Mouse (Mus musculus) heart, embryonic 12.5 days (tissue): Measurements from ENCODE around the gene Syt3. TPM values are rescaled to one million over a fixed set of nuclear protein-coding genes. Genes with fewer than 3 reads are reported as not detected.

Experiments
- ATAC-seq: fragments of 200-750 bp; cut with Nextera tagmentation; 2 replicates; pipeline ENCODE4 v1.8.0; 2017; ENCODE audit warnings: moderate TSS enrichment, moderate library complexity; ENCODE audit not compliant: insufficient number of reproducible peaks, low FRiP score
- H3K27ac ChIP-seq: fragments of 300-500 bp; sonication (generic); 2 replicates; pipeline ENCODE4 v1.5.1; 2016; ENCODE audit warnings: mild to moderate bottlenecking, moderate library complexity; ENCODE audit not compliant: poor library complexity, severe bottlenecking
- H3K27me3 ChIP-seq: fragments of 300-500 bp; sonication (generic); replicated peaks from 2 replicates; pipeline ENCODE4 v1.6.1; 2016; ENCODE audit warnings: mild to moderate bottlenecking, moderate library complexity
- H3K36me3 ChIP-seq: fragments of 300-500 bp; sonication (generic); 2 replicates; pipeline ENCODE4 v1.6.1; 2016; ENCODE audit warnings: mild to moderate bottlenecking, moderate library complexity
- H3K4me1 ChIP-seq: fragments of 300-500 bp; sonication (generic); replicated peaks from 2 replicates; pipeline ENCODE4 v1.6.1; 2016; ENCODE audit warnings: mild to moderate bottlenecking
- H3K4me2 ChIP-seq: fragments of 300-500 bp; sonication (generic); 2 replicates; pipeline ENCODE4 v1.6.1; 2016; ENCODE audit warnings: mild to moderate bottlenecking, moderate library complexity
- H3K4me3 ChIP-seq: fragments of 300-500 bp; sonication (generic); 2 replicates; pipeline ENCODE4 v1.5.1; 2016; ENCODE audit warnings: mild to moderate bottlenecking
- H3K9ac ChIP-seq: fragments of 300-500 bp; sonication (generic); 2 replicates; pipeline ENCODE4 v1.6.1; 2016; ENCODE audit warnings: mild to moderate bottlenecking, moderate library complexity
- H3K9me3 ChIP-seq: fragments of 300-500 bp; sonication (generic); replicated peaks from 2 replicates; pipeline ENCODE4 v1.6.1; 2016; ENCODE audit warnings: mild to moderate bottlenecking, moderate library complexity
- WGBS: fragments of 180-500 bp; shearing (Covaris S2); methylation state at CpG from one replicate; pipeline ENCODE4 v1.1.7; 2016; 5-methylcytosine and 5-hydroxymethylcytosine counted together
- polyA plus RNA-seq: library from polyadenylated mRNA; unstranded; fragments of >200 nt; fragmentation: Nextera tagmentation; extraction: Ambion mirVana; gene quantifications from 2 replicates; pipeline ENCODE4 v1.2.1, GENCODE M21; 2016

The Syt3 gene
- polyA plus RNA-seq: 0.55 and 0.63 TPM in 2 replicates

DNA sequence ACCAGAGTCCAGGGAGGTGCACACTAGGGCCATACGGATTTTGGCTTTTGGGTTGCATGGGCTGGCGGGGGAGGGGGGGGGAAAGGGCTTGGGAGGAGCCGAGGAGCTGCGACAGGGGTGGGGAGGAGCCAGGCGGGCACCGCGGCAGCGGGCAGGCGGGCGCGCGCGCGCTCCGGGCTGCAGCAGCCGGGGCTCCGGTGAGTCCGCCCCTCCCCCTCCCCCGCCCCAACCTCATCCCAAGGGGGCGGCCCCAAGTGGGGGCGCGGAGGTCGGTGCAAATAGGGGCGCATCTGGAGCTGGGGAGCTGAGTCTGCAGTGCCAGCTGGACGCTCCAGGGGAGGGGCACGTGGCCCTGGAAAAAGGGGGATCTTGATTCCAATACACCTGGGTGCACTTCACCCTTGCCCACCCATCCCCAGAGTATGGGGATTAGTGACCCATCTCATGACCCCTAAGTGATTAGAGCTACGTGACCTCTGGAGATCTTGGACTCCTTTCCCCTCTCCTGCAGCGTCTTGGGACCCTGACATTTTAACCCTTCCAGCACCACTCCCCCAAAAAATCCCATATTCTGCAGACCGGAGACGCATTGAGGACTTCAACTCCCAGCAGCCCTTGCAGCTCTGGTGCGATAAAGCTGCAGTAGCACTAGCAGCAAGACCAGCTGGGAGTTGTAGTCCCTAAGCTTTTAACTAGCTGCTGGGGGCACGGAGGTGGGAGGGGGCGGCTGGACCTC is at the start of gene Syt3:
Gene Syt3 (plus strand): TSS at position 123 of the 736 bp plus-strand sequence.
- H3K9ac ChIP-seq: peak within 1 kb of the TSS; percentile 69

DNA sequence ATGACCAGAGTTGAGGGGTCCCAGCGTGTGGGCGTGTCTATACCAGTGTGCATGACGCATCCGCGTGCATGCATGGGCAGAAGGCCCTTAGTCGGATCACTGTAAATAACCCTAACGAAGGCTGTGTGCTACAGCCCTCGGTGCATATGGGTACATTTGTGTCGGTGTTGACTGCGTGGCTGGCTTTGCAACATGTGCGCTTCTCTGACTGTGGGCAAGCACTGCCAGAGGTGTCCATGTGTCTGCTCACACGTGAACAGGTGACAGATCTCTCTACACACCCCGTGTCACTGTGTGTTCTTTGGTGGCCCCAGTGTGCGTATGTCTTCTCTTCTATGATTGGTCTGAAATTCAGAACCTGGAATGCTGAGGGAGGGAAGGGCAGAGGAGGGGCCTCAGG is 49.8 kb upstream of the Syt3 start:
- no peak for ATAC-seq
- H3K27me3 ChIP-seq: peaks cover 84% of the 10 kb centered on the region
- no peak overlapping the region for H3K9ac ChIP-seq
- no peak overlapping the region for H3K4me3 ChIP-seq
- no peaks in the 10 kb centered on the region for H3K9me3 ChIP-seq
- H3K36me3 ChIP-seq: no peaks in the 10 kb centered on the region
- no peak overlapping the region for H3K27ac ChIP-seq
- 58% methylated on average over 14 of the region's 14 CpGs for WGBS
- no peak overlapping the region for H3K4me2 ChIP-seq
- H3K4me1 ChIP-seq: peaks cover 5% of the 10 kb centered on the region

More for the DNA sequence above, at the start of gene Syt3:
- H3K36me3 ChIP-seq: no peaks in the 10 kb centered on the region
- H3K9me3 ChIP-seq: no peaks in the 10 kb centered on the region
- peak; percentile 74 for ATAC-seq
- H3K4me3 ChIP-seq: peak within 1 kb of the TSS; percentile 57
- H3K4me1 ChIP-seq: peaks cover 9% of the 10 kb centered on the region
- H3K4me2 ChIP-seq: peak within 1 kb of the TSS; percentile 95
- H3K27ac ChIP-seq: no peak within 1 kb of the TSS
- peaks cover 64% of the 10 kb centered on the region for H3K27me3 ChIP-seq
- WGBS: under 1% methylated on average over 19 of the region's 33 CpGs

DNA sequence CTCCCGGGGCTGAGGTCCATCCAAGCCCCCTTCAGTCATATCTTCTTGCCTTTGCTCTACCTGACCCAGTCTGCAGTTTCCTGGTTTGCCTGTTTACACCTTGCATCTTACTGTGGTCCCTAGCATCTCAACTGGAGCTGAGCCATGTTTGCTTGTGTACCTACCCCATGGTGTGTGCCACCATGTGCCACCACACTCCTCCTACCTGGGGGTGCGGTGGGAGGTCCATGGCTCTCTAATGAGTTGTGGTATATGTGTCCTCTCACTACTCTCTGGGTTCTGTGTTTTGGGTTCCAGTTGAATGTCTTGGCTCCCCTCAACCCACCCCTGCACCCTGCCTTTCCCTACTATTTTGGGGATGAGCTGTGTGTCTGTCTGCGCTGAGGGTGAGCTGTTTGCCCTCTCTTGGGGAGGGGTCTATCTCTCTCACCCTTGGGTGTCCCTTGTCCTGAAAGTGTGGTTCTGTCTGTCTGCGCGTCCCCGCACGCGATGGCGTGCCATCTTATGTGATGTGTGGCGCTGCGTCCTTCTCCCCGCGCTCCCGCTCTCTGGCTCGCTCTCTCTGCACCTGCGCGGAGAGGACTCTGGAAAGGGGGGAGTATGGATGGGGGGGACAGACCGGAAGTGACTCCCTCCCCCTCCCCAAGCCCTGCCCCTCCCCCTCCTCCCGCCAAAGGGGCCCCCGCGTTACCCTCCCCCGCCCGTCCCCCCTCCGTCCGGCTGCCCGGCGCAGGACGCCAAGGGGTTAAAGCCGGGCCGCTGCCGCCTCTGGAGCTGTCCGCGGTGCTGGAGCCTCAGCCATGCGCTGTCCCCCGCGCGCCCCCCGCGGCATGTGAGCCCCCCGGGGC is 48.6 kb upstream of the Syt3 start:
- H3K27me3 ChIP-seq: peaks cover 86% of the 10 kb centered on the region
- no peak for ATAC-seq
- H3K4me3 ChIP-seq: peak overlapping the region; percentile 51
- H3K4me2 ChIP-seq: peak overlapping the region; percentile 78
- no peak overlapping the region for H3K9ac ChIP-seq
- no peak overlapping the region for H3K27ac ChIP-seq
- H3K36me3 ChIP-seq: no peaks in the 10 kb centered on the region
- H3K9me3 ChIP-seq: no peaks in the 10 kb centered on the region
- H3K4me1 ChIP-seq: peaks cover 5% of the 10 kb centered on the region
- 4% methylated on average over 30 of the region's 40 CpGs for WGBS

DNA sequence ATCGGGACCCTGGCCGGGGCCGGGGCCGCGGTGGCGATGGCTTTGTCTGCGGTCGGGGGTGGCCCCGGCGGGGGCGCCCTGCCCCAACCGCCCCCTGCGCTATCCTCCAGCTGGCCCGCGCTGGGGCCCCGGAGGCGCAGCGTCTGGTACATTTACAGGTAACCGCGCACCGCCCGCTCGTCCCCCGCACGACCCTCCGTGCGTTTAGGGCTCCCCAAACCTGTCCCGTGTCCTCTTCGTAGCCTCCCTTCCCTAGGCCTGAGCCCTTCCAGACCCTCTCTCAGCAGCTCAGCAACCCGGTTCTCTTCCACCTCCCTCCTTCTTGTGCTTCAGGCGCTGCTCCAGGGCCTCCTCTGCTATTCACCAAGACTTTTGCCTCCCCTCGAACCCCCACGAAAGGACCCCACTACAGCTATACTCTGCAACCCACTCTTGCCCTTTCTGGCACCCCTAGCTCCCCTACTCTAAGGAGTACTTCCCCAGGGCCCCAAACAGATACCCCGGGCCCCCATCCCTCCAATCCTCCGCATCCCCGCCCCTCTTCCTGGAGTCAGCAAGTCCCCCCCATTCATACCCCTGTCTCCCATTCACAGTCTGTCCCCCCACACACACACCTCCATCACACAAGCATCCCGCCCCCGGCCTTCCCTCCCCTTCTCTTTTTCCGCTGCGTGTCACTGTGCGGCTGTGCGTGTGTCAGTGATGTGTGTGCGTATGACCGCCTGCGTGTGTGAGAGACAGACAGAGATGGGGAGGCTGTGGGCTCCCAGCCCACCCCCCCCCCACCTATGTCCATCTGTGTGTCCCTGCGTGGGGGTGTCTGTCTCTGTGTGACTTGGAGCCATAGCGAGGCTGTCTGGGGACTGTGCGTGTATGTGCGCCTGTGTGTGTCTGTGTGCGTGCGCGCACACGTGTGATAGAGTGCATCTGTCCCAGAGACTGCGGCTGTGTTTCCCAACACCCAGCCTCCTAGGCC is 47.6 kb upstream of the Syt3 start:
- no peaks in the 10 kb centered on the region for H3K9me3 ChIP-seq

DNA sequence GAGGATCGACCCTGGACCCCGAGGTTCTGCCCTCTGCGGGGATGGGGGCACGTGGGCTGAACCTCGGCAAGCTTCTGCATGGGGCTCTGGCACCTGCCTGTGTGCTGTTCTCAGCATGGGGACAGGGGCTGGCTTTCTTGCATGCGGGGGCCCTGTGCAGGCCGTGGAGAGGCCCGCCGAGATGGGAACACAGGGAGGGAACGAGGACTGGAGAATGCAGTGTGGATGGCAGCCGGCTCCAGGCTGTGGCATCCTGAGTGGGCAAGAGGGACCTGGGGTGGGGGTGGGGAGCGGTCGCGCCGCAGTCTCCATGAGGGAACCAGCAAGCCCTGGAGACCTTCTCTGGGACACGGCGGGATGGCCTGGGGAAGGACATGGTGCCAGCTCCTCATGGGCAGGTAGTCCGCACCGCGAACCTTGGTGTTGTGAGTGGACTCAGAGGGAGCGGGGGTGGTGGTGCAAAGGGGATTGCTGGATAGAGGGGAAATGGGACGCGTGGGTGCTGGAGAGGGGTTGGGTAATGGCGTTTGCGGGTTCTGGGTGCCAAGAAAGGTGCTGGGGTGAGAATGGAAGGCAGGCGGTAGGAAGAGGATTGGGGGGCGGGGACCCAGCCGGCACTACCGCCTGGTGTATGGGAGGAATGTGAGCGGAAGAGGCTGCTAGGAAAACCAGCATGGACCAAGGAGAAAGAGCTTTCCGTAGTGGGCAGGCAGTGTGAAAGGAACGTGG is 46.6 kb upstream of the Syt3 start:
- H3K9me3 ChIP-seq: no peaks in the 10 kb centered on the region
- peaks cover 5% of the 10 kb centered on the region for H3K4me1 ChIP-seq
- H3K9ac ChIP-seq: no peak overlapping the region
- H3K36me3 ChIP-seq: no peaks in the 10 kb centered on the region
- H3K27me3 ChIP-seq: peaks cover 96% of the 10 kb centered on the region
- no peak overlapping the region for H3K27ac ChIP-seq
- H3K4me2 ChIP-seq: no peak overlapping the region
- 3% methylated on average over 32 of the region's 32 CpGs for WGBS
- ATAC-seq: no peak
- peak overlapping the region; percentile 7; the same call in 1 of the 2 replicates for H3K4me3 ChIP-seq

More for the DNA sequence above, 47.6 kb upstream of the Syt3 start:
- 4% methylated on average over 45 of the region's 54 CpGs for WGBS
- Histone ChIP-seq H3K4me2 (peak overlapping the region; percentile 78), H3K4me1 (peaks cover 5% of the 10 kb centered on the region), H3K36me3 (no peaks in the 10 kb centered on the region), H3K27me3 (peaks cover 91% of the 10 kb centered on the region), H3K27ac (no peak overlapping the region), H3K4me3 (peak overlapping the region; percentile 51), H3K9ac (no peak overlapping the region)
- peak; percentile 24; the same call in 1 of the 2 replicates for ATAC-seq

DNA sequence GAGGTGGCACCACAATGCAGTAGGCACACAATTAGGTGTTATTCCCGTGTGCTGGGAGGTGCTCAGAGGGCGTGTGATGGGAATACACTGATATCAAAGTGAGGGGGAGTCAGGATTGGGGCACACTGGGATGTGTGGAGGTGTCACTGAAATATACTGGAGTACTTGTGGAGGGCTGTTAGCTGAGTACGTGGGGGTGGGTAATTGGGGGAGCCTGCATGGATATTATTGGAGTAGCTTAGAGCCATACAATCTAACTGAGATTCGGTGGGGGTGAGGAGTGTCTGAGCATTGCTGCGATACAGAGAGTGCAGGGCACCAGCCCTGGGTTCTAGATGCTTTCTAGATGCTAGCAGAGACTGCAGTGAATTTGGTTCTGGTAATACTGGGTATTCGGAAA is 43.7 kb upstream of the Syt3 start:
- ATAC-seq: no peak
- WGBS: 55% methylated on average over 6 of the region's 6 CpGs
- H3K9ac ChIP-seq: no peak overlapping the region
- H3K36me3 ChIP-seq: no peaks in the 10 kb centered on the region
- no peaks in the 10 kb centered on the region for H3K9me3 ChIP-seq
- no peak overlapping the region for H3K4me3 ChIP-seq
- H3K27ac ChIP-seq: no peak overlapping the region
- H3K27me3 ChIP-seq: peaks cover 96% of the 10 kb centered on the region
- no peak overlapping the region for H3K4me2 ChIP-seq
- peaks cover 10% of the 10 kb centered on the region for H3K4me1 ChIP-seq

DNA sequence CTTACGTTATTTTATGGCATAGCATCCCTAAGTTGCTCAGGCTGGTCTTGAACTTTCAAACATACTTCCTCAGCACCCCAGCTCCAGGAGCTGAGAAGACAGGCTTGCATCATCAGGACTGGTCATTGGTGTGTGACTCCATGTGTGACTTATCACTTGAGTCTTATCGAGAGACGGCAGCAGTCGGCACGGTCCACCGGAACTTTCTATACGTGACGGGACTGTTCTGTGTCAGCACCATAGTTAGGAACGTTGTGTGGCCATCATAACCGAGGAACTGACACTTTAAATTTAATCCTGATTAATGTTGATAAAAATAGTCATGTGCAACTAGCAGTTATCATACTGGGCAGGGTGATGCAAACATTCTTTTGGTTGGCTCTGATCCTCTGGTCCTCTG is 42.8 kb upstream of the Syt3 start:
- H3K36me3 ChIP-seq: no peaks in the 10 kb centered on the region
- ATAC-seq: no peak
- 69% methylated on average over 10 of the region's 10 CpGs for WGBS
- peaks cover 95% of the 10 kb centered on the region for H3K27me3 ChIP-seq
- no peak overlapping the region for H3K9ac ChIP-seq
- H3K4me2 ChIP-seq: no peak overlapping the region
- no peak overlapping the region for H3K27ac ChIP-seq
- H3K4me3 ChIP-seq: no peak overlapping the region
- no peaks in the 10 kb centered on the region for H3K9me3 ChIP-seq
- peaks cover 5% of the 10 kb centered on the region for H3K4me1 ChIP-seq

DNA sequence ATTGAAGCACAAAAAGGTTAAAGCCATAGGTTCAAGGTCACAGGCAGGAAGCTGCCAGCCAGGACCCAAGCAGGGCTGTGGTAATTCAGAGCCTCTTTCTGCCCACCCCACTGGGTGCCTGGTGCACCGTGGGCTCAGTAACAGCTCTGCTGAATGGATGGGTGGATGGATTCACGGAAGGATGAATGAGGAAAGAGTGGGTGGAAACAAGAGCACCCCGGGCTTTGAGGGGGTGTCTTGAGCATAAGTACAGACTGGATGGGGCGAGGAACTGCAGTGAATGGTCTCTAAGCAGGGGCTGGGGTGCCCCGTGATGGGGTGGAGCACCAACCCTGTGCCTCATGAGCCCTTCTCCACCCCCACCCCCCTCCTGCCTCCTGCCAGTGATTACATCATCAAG is 42.2 kb upstream of the Syt3 start:
- H3K4me1 ChIP-seq: peaks cover 5% of the 10 kb centered on the region
- ATAC-seq: no peak
- no peak overlapping the region for H3K4me3 ChIP-seq
- no peak overlapping the region for H3K4me2 ChIP-seq
- no peaks in the 10 kb centered on the region for H3K9me3 ChIP-seq
- H3K27ac ChIP-seq: no peak overlapping the region
- WGBS: 57% methylated on average over 5 of the region's 5 CpGs
- no peak overlapping the region for H3K9ac ChIP-seq
- H3K27me3 ChIP-seq: peaks cover 95% of the 10 kb centered on the region
- no peaks in the 10 kb centered on the region for H3K36me3 ChIP-seq

DNA sequence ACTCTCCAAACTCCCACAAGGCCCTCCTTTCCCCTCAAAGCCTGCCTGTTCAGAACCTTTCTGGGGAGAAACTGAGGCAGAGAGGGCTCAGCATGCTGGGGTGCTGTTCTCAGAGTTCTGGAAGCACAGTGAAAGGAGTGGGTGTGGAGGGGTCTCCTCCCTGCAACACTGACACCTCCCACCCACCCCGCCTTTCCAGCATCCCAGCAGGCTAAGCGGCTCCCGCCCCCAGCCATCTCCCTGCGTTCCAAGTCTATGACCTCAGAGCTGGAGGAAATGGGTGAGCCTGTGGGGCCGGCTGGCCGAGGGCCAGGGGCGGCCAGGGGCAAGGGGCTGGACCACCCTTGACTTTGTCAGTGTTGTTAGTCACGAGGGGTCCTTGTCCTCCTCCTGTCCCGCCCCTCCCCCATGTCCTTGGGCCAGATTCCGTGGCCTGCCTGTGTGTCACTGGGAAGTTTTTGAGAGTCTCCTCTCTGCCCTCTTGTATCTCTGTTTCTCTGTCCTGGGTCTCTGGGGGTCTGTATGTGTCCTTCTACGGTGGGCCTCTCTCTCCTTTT is 40.4 kb upstream of the Syt3 start:
- H3K4me3 ChIP-seq: no peak overlapping the region
- H3K27me3 ChIP-seq: peaks cover 95% of the 10 kb centered on the region
- ATAC-seq: peak; percentile 40
- H3K4me1 ChIP-seq: peaks cover 5% of the 10 kb centered on the region
- no peak overlapping the region for H3K27ac ChIP-seq
- no peaks in the 10 kb centered on the region for H3K36me3 ChIP-seq
- H3K9ac ChIP-seq: no peak overlapping the region
- 14% methylated on average over 11 of the region's 11 CpGs for WGBS
- H3K9me3 ChIP-seq: no peaks in the 10 kb centered on the region
- H3K4me2 ChIP-seq: peak overlapping the region; percentile 31

DNA sequence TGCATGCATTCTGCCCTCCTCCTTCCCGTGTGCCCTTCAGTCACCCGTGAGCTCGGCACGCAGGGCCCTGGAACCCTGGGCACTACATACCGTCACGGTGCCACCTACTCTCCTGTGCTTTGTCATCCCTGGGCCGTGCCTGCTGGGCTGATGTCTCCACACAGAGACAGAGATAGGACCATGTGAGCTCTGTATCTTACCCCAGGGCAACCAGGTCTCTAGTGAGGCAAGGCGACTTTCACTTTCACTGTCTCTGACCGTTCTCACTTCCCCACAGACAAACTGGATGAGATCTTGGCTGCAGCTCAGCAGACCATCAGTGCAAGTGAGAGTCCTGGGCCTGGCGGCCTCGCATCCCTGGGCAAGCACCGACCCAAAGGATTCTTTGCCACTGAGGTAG is 39.3 kb upstream of the Syt3 start:
- H3K27ac ChIP-seq: no peak overlapping the region
- no peaks in the 10 kb centered on the region for H3K36me3 ChIP-seq
- WGBS: 52% methylated on average over 12 of the region's 12 CpGs
- no peak overlapping the region for H3K4me3 ChIP-seq
- H3K4me1 ChIP-seq: peaks cover 5% of the 10 kb centered on the region
- no peak overlapping the region for H3K4me2 ChIP-seq
- H3K9me3 ChIP-seq: no peaks in the 10 kb centered on the region
- no peak for ATAC-seq
- peaks cover 95% of the 10 kb centered on the region for H3K27me3 ChIP-seq
- no peak overlapping the region for H3K9ac ChIP-seq
